Mouse (Mus musculus): ENCODE measurements at regions not wholly inside any gene's neighbourhood (a gene's known extent, or its start where the extent isn't known, plus 50 kb on each side); places are given as distances from the start of the nearest gene placed in this dataset.

DNA sequence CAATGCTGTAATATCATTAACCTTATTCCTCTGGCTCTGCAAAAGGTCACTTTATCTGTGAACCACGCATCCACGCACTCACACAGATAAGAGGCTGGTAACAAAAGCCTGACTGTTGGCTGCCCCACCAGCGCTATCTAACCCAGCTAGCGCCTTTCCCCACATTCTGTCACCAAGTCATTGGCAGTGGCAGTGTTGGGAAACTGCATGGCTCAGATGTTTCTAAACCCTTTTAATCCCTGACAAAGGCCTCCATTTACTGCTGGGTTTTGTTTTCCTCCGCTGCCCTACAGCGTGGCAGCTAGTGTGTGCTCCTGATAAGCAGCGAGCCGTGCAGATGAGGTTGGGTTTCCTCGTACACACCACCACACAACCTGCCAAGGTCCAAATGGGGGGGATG lies 55.7 kb downstream of the Id4 start:
- no peak overlapping the region for H3K4me3 ChIP-seq (ENCODE audit: insufficient read depth in 1 of 2, low read depth in 1 of 2, low read length in 2 of 2, poor library complexity in 1 of 2, severe bottlenecking in 1 of 2)
- no peak for DNase-seq (ENCODE audit: low read depth, low spot score)
- H3K9ac ChIP-seq (ENCODE audit: insufficient read depth, low read depth, low read length, poor library complexity, severe bottlenecking) = no peak overlapping the region
- H3K27ac ChIP-seq (ENCODE audit: insufficient read depth, low read depth, low read length, poor library complexity, severe bottlenecking) = no peak overlapping the region
- in situ Hi-C loops (cut with MboI; ENCODE audit: low sequenced_read_pairs in 2 of 2, unreplicated experiment in 2 of 2) = no loop called here
- H3K9me3 ChIP-seq (ENCODE audit: control insufficient read depth, insufficient read depth, low read depth, low read length) = no peaks in the 10 kb centered on the region
- TF ChIP-seq ZC3H11A (IDR thresholded peaks at IDR 0.05; ENCODE audit: borderline replicate concordance, low read depth, low read length) (no peak), CHD2 (IDR thresholded peaks at IDR 0.05; ENCODE audit: low read depth, low read length) (no peak), ZNF384 (IDR thresholded peaks at IDR 0.05; ENCODE audit: low read depth, low read length) (no peak), MAFK (IDR thresholded peaks at IDR 0.05; ENCODE audit: insufficient read depth, low read depth, low read length) (no peak), HCFC1 (IDR thresholded peaks at IDR 0.05; ENCODE audit: borderline replicate concordance, insufficient read depth, low read length) (no peak)
- peaks cover 0 to 2% of the 10 kb centered on the region in 2 experiments; a peak in 1 of 4 replicates for H3K4me1 ChIP-seq (ENCODE audit: control insufficient read depth in 2 of 2, insufficient read depth in 2 of 2, low read length in 2 of 2, poor library complexity in 1 of 2)
- H3K36me3 ChIP-seq (ENCODE audit: control insufficient read depth, insufficient read depth, low read length, poor library complexity, severe bottlenecking) = no peaks in the 10 kb centered on the region

DNA sequence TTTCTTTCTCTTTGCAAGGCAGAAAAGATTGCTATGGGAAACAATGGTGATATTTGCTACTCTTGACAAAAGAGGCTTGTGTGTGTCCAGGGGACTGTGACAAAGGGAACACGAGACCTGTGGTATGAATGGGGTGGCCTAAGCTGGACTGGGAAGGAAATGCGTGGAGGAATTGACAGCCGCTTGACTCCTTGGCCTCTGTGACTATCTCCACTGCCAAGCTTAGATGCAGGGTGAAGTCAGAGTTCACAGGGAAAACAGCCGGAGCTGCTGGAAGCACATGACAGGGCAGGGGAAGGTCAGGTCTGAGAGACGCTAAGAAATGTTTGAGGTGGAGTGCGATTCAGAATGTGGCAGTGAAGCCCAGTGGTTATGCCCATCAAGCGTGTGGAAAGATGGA lies 56.4 kb downstream of the Id4 start:
- in situ Hi-C loops (cut with MboI; ENCODE audit: low sequenced_read_pairs in 2 of 2, unreplicated experiment in 2 of 2) = no loop called here
- Histone ChIP-seq H3K9ac (ENCODE audit: insufficient read depth, low read depth, low read length, poor library complexity, severe bottlenecking) (no peak overlapping the region), H3K4me1 (ENCODE audit: control insufficient read depth in 2 of 2, insufficient read depth in 2 of 2, low read length in 2 of 2, poor library complexity in 1 of 2) (peaks cover 0 to 2% of the 10 kb centered on the region in 2 experiments; a peak in 1 of 4 replicates), H3K4me3 (ENCODE audit: insufficient read depth in 1 of 2, low read depth in 1 of 2, low read length in 2 of 2, poor library complexity in 1 of 2, severe bottlenecking in 1 of 2) (no peak overlapping the region), H3K27ac (ENCODE audit: insufficient read depth, low read depth, low read length, poor library complexity, severe bottlenecking) (no peak overlapping the region), H3K9me3 (ENCODE audit: control insufficient read depth, insufficient read depth, low read depth, low read length) (no peaks in the 10 kb centered on the region), H3K36me3 (ENCODE audit: control insufficient read depth, insufficient read depth, low read length, poor library complexity, severe bottlenecking) (no peaks in the 10 kb centered on the region)
- DNase-seq (ENCODE audit: low read depth, low spot score) = no peak
- TF ChIP-seq ZC3H11A (IDR thresholded peaks at IDR 0.05; ENCODE audit: borderline replicate concordance, low read depth, low read length) = no peak
- no peak for TF ChIP-seq MAFK (IDR thresholded peaks at IDR 0.05; ENCODE audit: insufficient read depth, low read depth, low read length)
- TF ChIP-seq ZNF384 (IDR thresholded peaks at IDR 0.05; ENCODE audit: low read depth, low read length) = no peak
- TF ChIP-seq HCFC1 (IDR thresholded peaks at IDR 0.05; ENCODE audit: borderline replicate concordance, insufficient read depth, low read length) = no peak
- no peak for TF ChIP-seq CHD2 (IDR thresholded peaks at IDR 0.05; ENCODE audit: low read depth, low read length)

DNA sequence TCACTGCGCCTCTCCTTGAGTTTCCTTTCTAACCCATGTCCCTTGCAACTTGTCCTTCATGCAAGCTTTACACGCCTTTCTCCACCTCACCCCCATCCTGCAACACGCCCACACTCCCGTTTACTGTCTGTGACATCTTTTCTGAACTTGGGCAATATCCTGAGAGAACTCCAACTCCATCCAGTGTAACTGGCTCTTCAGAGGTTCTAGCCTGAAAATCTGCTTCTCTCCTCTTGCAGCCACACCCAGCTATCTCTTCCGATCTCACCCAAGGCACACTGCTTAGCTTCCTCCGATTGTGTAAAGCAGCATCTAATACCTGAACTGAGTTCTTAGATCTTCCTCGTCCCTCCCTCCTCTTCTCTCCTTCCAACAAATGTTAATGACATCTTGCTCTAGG lies 58.0 kb downstream of the Id4 start:
- no peak overlapping the region for H3K27ac ChIP-seq (ENCODE audit: insufficient read depth, low read depth, low read length, poor library complexity, severe bottlenecking)
- in situ Hi-C loops (cut with MboI; ENCODE audit: low sequenced_read_pairs in 2 of 2, unreplicated experiment in 2 of 2) = no loop called here
- H3K4me1 ChIP-seq (ENCODE audit: control insufficient read depth in 2 of 2, insufficient read depth in 2 of 2, low read length in 2 of 2, poor library complexity in 1 of 2) = peaks cover 0 to 7% of the 10 kb centered on the region in 2 experiments; a peak in 2 of 4 replicates
- no peaks in the 10 kb centered on the region for H3K36me3 ChIP-seq (ENCODE audit: control insufficient read depth, insufficient read depth, low read length, poor library complexity, severe bottlenecking)
- no peak overlapping the region for H3K9ac ChIP-seq (ENCODE audit: insufficient read depth, low read depth, low read length, poor library complexity, severe bottlenecking)
- H3K4me3 ChIP-seq (ENCODE audit: insufficient read depth in 1 of 2, low read depth in 1 of 2, low read length in 2 of 2, poor library complexity in 1 of 2, severe bottlenecking in 1 of 2) = no peak overlapping the region
- TF ChIP-seq MAFK (IDR thresholded peaks at IDR 0.05; ENCODE audit: insufficient read depth, low read depth, low read length) (no peak), CHD2 (IDR thresholded peaks at IDR 0.05; ENCODE audit: low read depth, low read length) (no peak), HCFC1 (IDR thresholded peaks at IDR 0.05; ENCODE audit: borderline replicate concordance, insufficient read depth, low read length) (no peak), ZC3H11A (IDR thresholded peaks at IDR 0.05; ENCODE audit: borderline replicate concordance, low read depth, low read length) (no peak), ZNF384 (IDR thresholded peaks at IDR 0.05; ENCODE audit: low read depth, low read length) (no peak)
- no peak for DNase-seq (ENCODE audit: low read depth, low spot score)
- no peaks in the 10 kb centered on the region for H3K9me3 ChIP-seq (ENCODE audit: control insufficient read depth, insufficient read depth, low read depth, low read length)

DNA sequence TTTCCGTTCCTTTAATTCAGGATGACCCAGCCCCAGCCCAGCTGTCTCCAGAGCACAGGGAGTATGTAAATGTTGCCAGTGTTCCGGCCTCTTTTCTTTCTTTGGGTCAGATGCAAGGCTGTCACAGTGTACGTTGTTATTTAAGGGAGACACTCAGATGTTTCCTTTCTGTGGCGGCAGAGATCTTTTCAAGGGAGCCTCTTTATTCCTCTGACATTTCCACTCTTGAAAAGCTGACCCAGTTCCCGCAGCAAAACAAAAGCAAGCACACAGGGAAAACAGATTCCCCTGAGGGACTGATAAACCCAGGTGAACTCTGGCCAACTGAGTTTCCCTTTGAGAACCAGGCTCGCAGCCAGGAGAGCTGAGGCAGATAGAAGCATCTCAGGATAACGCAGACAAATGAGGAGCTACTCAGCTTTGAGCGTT lies 63.3 kb downstream of the Id4 start:
- H3K27ac ChIP-seq (ENCODE audit: insufficient read depth, low read depth, low read length, poor library complexity, severe bottlenecking) = peak overlapping the region; percentile 31; the same call in 1 of the 2 replicates

More for the DNA sequence above, 63.3 kb downstream of the Id4 start:
- Histone ChIP-seq H3K4me3 (ENCODE audit: insufficient read depth in 1 of 2, low read depth in 1 of 2, low read length in 2 of 2, poor library complexity in 1 of 2, severe bottlenecking in 1 of 2) (no peak overlapping the region), H3K9me3 (ENCODE audit: control insufficient read depth, insufficient read depth, low read depth, low read length) (no peaks in the 10 kb centered on the region), H3K36me3 (ENCODE audit: control insufficient read depth, insufficient read depth, low read length, poor library complexity, severe bottlenecking) (no peaks in the 10 kb centered on the region), H3K9ac (ENCODE audit: insufficient read depth, low read depth, low read length, poor library complexity, severe bottlenecking) (no peak overlapping the region), H3K4me1 (ENCODE audit: control insufficient read depth in 2 of 2, insufficient read depth in 2 of 2, low read length in 2 of 2, poor library complexity in 1 of 2) (peaks cover 0 to 10% of the 10 kb centered on the region in 2 experiments; a peak in 1 of 4 replicates)
- no peak for TF ChIP-seq CHD2 (IDR thresholded peaks at IDR 0.05; ENCODE audit: low read depth, low read length)
- no peak for TF ChIP-seq ZNF384 (IDR thresholded peaks at IDR 0.05; ENCODE audit: low read depth, low read length)
- no peak for TF ChIP-seq HCFC1 (IDR thresholded peaks at IDR 0.05; ENCODE audit: borderline replicate concordance, insufficient read depth, low read length)
- no peak for TF ChIP-seq MAFK (IDR thresholded peaks at IDR 0.05; ENCODE audit: insufficient read depth, low read depth, low read length)
- no peak for TF ChIP-seq ZC3H11A (IDR thresholded peaks at IDR 0.05; ENCODE audit: borderline replicate concordance, low read depth, low read length)
- in situ Hi-C loops (cut with MboI; ENCODE audit: low sequenced_read_pairs in 2 of 2, unreplicated experiment in 2 of 2) = no loop called here
- peak; percentile 47 for DNase-seq (ENCODE audit: low read depth, low spot score)

Measured in ES-E14 (cell line).